8 mouse cellular contexts compared by ENCODE assay signal in the genomic region with DNA sequence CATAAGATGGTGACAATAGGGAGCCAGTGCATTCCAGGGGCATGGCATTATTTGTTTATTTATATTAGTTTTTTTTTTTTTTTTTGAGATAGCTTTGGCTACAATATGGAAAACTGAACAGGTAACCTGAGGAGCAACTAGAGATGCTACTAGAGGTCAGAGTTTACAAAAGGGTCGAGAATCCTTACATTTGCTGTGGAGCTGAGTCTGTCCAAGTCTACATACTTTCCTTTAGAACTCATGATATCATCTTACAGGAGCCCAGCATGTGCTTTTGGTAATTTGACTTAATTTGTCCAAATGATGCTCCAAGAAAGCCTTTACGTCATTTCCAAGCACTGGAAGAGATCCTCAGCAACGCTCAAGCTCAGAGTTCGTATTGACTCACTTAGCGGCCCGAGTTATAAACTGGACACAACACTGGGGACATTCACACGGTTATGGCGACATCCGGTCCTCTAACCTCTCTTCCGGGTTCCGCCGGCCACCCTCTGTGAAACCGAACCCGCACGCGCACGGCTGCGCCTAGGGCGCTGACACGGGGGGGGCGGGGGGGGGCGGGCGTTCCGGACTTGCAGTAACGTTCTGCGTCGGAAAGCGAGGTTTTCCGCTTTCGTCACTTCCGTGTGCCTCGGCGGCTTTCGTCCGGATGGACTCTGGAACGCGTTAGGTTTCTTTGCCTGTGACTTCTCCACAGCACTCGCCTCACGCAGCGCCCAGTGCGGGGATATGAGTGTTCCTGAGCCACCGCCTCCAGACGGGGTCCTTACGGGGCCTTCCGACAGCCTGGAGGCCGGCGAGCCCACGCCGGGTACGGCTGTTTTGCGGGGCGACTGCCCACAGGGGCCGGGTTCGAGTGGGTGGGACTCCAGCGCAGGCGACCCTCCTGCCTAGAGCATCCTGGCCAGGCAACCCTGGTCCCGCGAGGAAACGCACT. TPM values are rescaled to one million over a fixed set of nuclear protein-coding genes. Genes with fewer than 3 reads are reported as not detected.
DNase-seq lines count a peak whose midpoint lies in the region; ATAC-seq lines count a peak whose summit lies in the region.

A gene (plus strand): TSS at position 610 of the 937 bp plus-strand sequence.

- peak within 1 kb of the TSS; percentile 95 for H3K9ac ChIP-seq in hindbrain, embryonic 15.5 days

- peaks cover 2% of the 10 kb centered on the region; the same call in 1 of the 2 replicates for H3K36me3 ChIP-seq in hindbrain, embryonic 15.5 days

- H3K27ac ChIP-seq in hindbrain, embryonic 15.5 days (replicated peaks) = peak within 1 kb of the TSS; percentile 97

- peak within 1 kb of the TSS; percentile 99 for H3K4me3 ChIP-seq in hindbrain, embryonic 15.5 days

- 1% methylated on average over 49 of the region's 59 CpGs for WGBS in hindbrain, embryonic 15.5 days

- H3K4me2 ChIP-seq in hindbrain, embryonic 15.5 days = peak within 1 kb of the TSS; percentile 67

- H3K27me3 ChIP-seq in hindbrain, embryonic 15.5 days = peaks cover 15% of the 10 kb centered on the region

- peak; percentile 91 for DNase-seq in T-cell, adult 2 months (ENCODE audit: low spot score)
- DNase-seq in cerebellum, postnatal 36 days = peak; percentile 90 to 93
- DNase-seq in frontal cortex, postnatal 36 days (ENCODE audit: low spot score in 2 of 2) = peak; percentile 90 to 98
- peak; percentile 86 for DNase-seq in left cerebral cortex, adult 11 months (ENCODE audit: low spot score)
- DNase-seq in lung, postnatal 4 days = peak; percentile 93 to 94
- peak; percentile 93 for DNase-seq in retina, postnatal 7 days (ENCODE audit: low read depth, low spot score)
- peak; percentile 66 for DNase-seq in urinary bladder, adult 2 months (ENCODE audit: low spot score)

- peak; percentile 96 for ATAC-seq in hindbrain, embryonic 15.5 days (ENCODE audit: low FRiP score, low read depth)

- peaks cover 24% of the 10 kb centered on the region for H3K4me1 ChIP-seq in hindbrain, embryonic 15.5 days (replicated peaks)

- H3K9me3 ChIP-seq in hindbrain, embryonic 15.5 days = no peaks in the 10 kb centered on the region

RNA-seq across cellular contexts. Expression of the gene that starts here (rescaled TPM):
- 86.6 and 91.7 TPM in 2 replicates for polyA plus RNA-seq in hindbrain, embryonic 15.5 days (2015; fragmentation: Nextera tagmentation; extraction: Ambion mirVana)
- polyA plus RNA-seq in urinary bladder, adult 2 months (2012; rRNA removed) = 36.0 and 38.2 TPM in 2 replicates

Comparison
In these comparisons a context has a peak if more than half of its experiments do, and no peak if none do; other contexts are left out.
1. Peak in every context shown above with its lines: DNase-seq, ATAC-seq, H3K4me3 ChIP-seq and H3K27ac ChIP-seq.